Mouse (Mus musculus) embryonic facial prominence, embryonic 13.5 days (tissue): ENCODE data around the gene Olfml3. TPM values are rescaled to one million over a fixed set of nuclear protein-coding genes. Genes with fewer than 3 reads are reported as not detected.

Source experiments
- ATAC-seq: fragments of 200-750 bp; cut with Nextera tagmentation; 2 replicates; pipeline ENCODE4 v1.8.0; 2017; ENCODE audit warnings: low read depth; ENCODE audit not compliant: insufficient number of reproducible peaks, insufficient read depth, low FRiP score, low TSS enrichment
- H3K27ac ChIP-seq: fragments of 300-500 bp; sonication (generic); 2 replicates; pipeline ENCODE4 v1.5.1; 2015; ENCODE audit warnings: moderate library complexity, mild to moderate bottlenecking, inconsistent platforms
- H3K27me3 ChIP-seq: fragments of 300-500 bp; sonication (generic); 2 replicates; pipeline ENCODE4 v1.6.1; 2015; ENCODE audit warnings: mild to moderate bottlenecking, inconsistent platforms
- H3K36me3 ChIP-seq: fragments of 300-500 bp; sonication (generic); 2 replicates; pipeline ENCODE4 v1.6.1; 2015; ENCODE audit warnings: mild to moderate bottlenecking, inconsistent platforms
- H3K4me1 ChIP-seq: fragments of 300-500 bp; sonication (generic); 2 replicates; pipeline ENCODE4 v1.6.1; 2015; ENCODE audit warnings: inconsistent platforms
- H3K4me2 ChIP-seq: fragments of 300-500 bp; sonication (generic); 2 replicates; pipeline ENCODE4 v1.6.1; 2015; ENCODE audit warnings: moderate library complexity, mild to moderate bottlenecking, inconsistent platforms
- H3K4me3 ChIP-seq: fragments of 300-500 bp; sonication (generic); 2 replicates; pipeline ENCODE4 v1.5.1; 2015; ENCODE audit warnings: mild to moderate bottlenecking, inconsistent platforms
- H3K9ac ChIP-seq: fragments of 300-500 bp; sonication (generic); 2 replicates; pipeline ENCODE4 v1.6.1; 2015; ENCODE audit warnings: mild to moderate bottlenecking, inconsistent platforms
- H3K9me3 ChIP-seq: fragments of 300-500 bp; sonication (generic); 2 replicates; pipeline ENCODE4 v1.6.1; 2016; ENCODE audit warnings: inconsistent platforms
- WGBS: fragments of 180-500 bp; shearing (Covaris S2); methylation state at CpG from one replicate; pipeline ENCODE4 v1.1.7; 2015; ENCODE audit warnings: mixed read lengths; 5-methylcytosine and 5-hydroxymethylcytosine counted together
- polyA plus RNA-seq: library from polyadenylated mRNA; unstranded; fragments of >200 nt; fragmentation: Nextera tagmentation; extraction: Ambion mirVana; gene quantifications from 2 replicates; pipeline ENCODE4 v1.2.1, GENCODE M21; 2015

The Olfml3 gene
- polyA plus RNA-seq, 1 experiment from 2014 or later, result 49.5 TPM

GRCm38 (mm10) chr3:103718728-103719127 lies 19.1 kb downstream of the Olfml3 start:
- H3K4me3 ChIP-seq, result no peak overlapping the region
- no peaks in the 10 kb centered on the region for H3K27me3 ChIP-seq
- 92% methylated on average over 4 of the region's 4 CpGs for whole genome bisulfite sequencing
- no peak overlapping the region for H3K9ac ChIP-seq
- H3K9me3 ChIP-seq, result no peaks in the 10 kb centered on the region
- H3K4me1 ChIP-seq, result peaks cover 35% of the 10 kb centered on the region
- no peak for ATAC-seq
- H3K36me3 ChIP-seq, result no peaks in the 10 kb centered on the region
- no peak overlapping the region for H3K27ac ChIP-seq
- no peak overlapping the region for H3K4me2 ChIP-seq

- ATAC-seq, result peak; percentile 64
- no peaks in the 10 kb centered on the region for H3K9me3 ChIP-seq
- 29% methylated on average over 14 of the region's 15 CpGs for WGBS
These were observed 20.7 kb downstream of the Olfml3 start for GRCm38 (mm10) chr3:103716774-103717760.

GRCm38 (mm10) chr3:103715762-103716693 lies 21.8 kb downstream of the Olfml3 start:
- 36% methylated on average over 11 of the region's 11 CpGs for WGBS
- H3K27ac ChIP-seq, result peak overlapping the region; percentile 83

More at GRCm38 (mm10) chr3:103716774-103717760, 20.7 kb downstream of the Olfml3 start:
- no peaks in the 10 kb centered on the region for H3K27me3 ChIP-seq
- no peak overlapping the region for H3K9ac ChIP-seq
- no peak overlapping the region for H3K4me3 ChIP-seq
- H3K4me2 ChIP-seq, result peak overlapping the region; percentile 14; the same call in 1 of the 2 replicates
- peak overlapping the region; percentile 83 for H3K27ac ChIP-seq
- no peaks in the 10 kb centered on the region for H3K36me3 ChIP-seq
- peaks cover 35% of the 10 kb centered on the region for H3K4me1 ChIP-seq

GRCm38 (mm10) chr3:103714942-103715341 lies 22.9 kb downstream of the Olfml3 start:
- no peak overlapping the region for H3K4me3 ChIP-seq
- WGBS, result 83% methylated on average over 8 of the region's 8 CpGs
- no peaks in the 10 kb centered on the region for H3K27me3 ChIP-seq
- no peak overlapping the region for H3K4me2 ChIP-seq
- H3K4me1 ChIP-seq, result peaks cover 37% of the 10 kb centered on the region
- no peak overlapping the region for H3K9ac ChIP-seq
- no peaks in the 10 kb centered on the region for H3K36me3 ChIP-seq
- no peak overlapping the region for H3K27ac ChIP-seq
- H3K9me3 ChIP-seq, result no peaks in the 10 kb centered on the region
- ATAC-seq, result no peak

More at GRCm38 (mm10) chr3:103715762-103716693, 21.8 kb downstream of the Olfml3 start:
- Histone ChIP-seq H3K4me2 (peak overlapping the region; percentile 20; the same call in 1 of the 2 replicates), H3K36me3 (no peaks in the 10 kb centered on the region), H3K9ac (no peak overlapping the region), H3K4me3 (no peak overlapping the region), H3K9me3 (no peaks in the 10 kb centered on the region), H3K27me3 (no peaks in the 10 kb centered on the region), H3K4me1 (peaks cover 35% of the 10 kb centered on the region)
- no peak for ATAC-seq

GRCm38 (mm10) chr3:103714236-103714875 lies 23.4 kb downstream of the Olfml3 start:
- H3K27me3 ChIP-seq, result no peaks in the 10 kb centered on the region
- peaks cover 35% of the 10 kb centered on the region for H3K4me1 ChIP-seq
- no peaks in the 10 kb centered on the region for H3K9me3 ChIP-seq
- ATAC-seq, result no peak
- no peak overlapping the region for H3K4me3 ChIP-seq
- 69% methylated on average over 7 of the region's 7 CpGs for WGBS
- H3K36me3 ChIP-seq, result no peaks in the 10 kb centered on the region
- no peak overlapping the region for H3K27ac ChIP-seq
- no peak overlapping the region for H3K9ac ChIP-seq
- H3K4me2 ChIP-seq, result no peak overlapping the region

- Histone ChIP-seq H3K9me3 (no peaks in the 10 kb centered on the region), H3K27me3 (no peaks in the 10 kb centered on the region), H3K9ac (no peak overlapping the region), H3K27ac (no peak overlapping the region), H3K4me1 (peaks cover 24% of the 10 kb centered on the region), H3K36me3 (no peaks in the 10 kb centered on the region), H3K4me2 (no peak overlapping the region), H3K4me3 (no peak overlapping the region)
- no peak for ATAC-seq
- WGBS, result 95% methylated on average over 4 of the region's 4 CpGs
These were observed 25.6 kb downstream of the Olfml3 start for GRCm38 (mm10) chr3:103712196-103712595.

GRCm38 (mm10) chr3:103709470-103710040 lies 28.2 kb downstream of the Olfml3 start:
- no peak for ATAC-seq
- peaks cover 6% of the 10 kb centered on the region for H3K4me1 ChIP-seq
- no peaks in the 10 kb centered on the region for H3K9me3 ChIP-seq
- no peaks in the 10 kb centered on the region for H3K36me3 ChIP-seq
- no peak overlapping the region for H3K4me2 ChIP-seq
- H3K4me3 ChIP-seq, result no peak overlapping the region
- H3K9ac ChIP-seq, result no peak overlapping the region
- no peaks in the 10 kb centered on the region for H3K27me3 ChIP-seq
- no peak overlapping the region for H3K27ac ChIP-seq
- WGBS, result 94% methylated on average over 5 of the region's 5 CpGs

GRCm38 (mm10) chr3:103705426-103705825 lies 32.4 kb downstream of the Olfml3 start:
- Histone ChIP-seq H3K9me3 (no peaks in the 10 kb centered on the region), H3K27me3 (no peaks in the 10 kb centered on the region), H3K36me3 (no peaks in the 10 kb centered on the region), H3K4me1 (no peaks in the 10 kb centered on the region; the same call in 1 of the 2 replicates), H3K4me2 (no peak overlapping the region), H3K9ac (no peak overlapping the region), H3K4me3 (no peak overlapping the region), H3K27ac (no peak overlapping the region)
- 89% methylated on average over 12 of the region's 12 CpGs for WGBS
- no peak for ATAC-seq

- Histone ChIP-seq H3K4me2 (no peak overlapping the region), H3K9me3 (no peaks in the 10 kb centered on the region), H3K9ac (no peak overlapping the region), H3K27me3 (no peaks in the 10 kb centered on the region), H3K4me1 (no peaks in the 10 kb centered on the region; the same call in 1 of the 2 replicates), H3K27ac (no peak overlapping the region), H3K36me3 (no peaks in the 10 kb centered on the region), H3K4me3 (no peak overlapping the region)
- no peak for ATAC-seq
- WGBS, result 55% methylated on average over 6 of the region's 6 CpGs
These were observed 33.1 kb downstream of the Olfml3 start for GRCm38 (mm10) chr3:103704661-103705060.

- Histone ChIP-seq H3K9me3 (no peaks in the 10 kb centered on the region), H3K4me2 (no peak overlapping the region), H3K4me3 (no peak overlapping the region), H3K9ac (no peak overlapping the region), H3K27ac (no peak overlapping the region), H3K27me3 (no peaks in the 10 kb centered on the region), H3K4me1 (no peaks in the 10 kb centered on the region), H3K36me3 (no peaks in the 10 kb centered on the region)
- no peak for ATAC-seq
- 55% methylated on average over 1 of the region's 1 CpGs for WGBS
These were observed 41.3 kb downstream of the Olfml3 start for GRCm38 (mm10) chr3:103696388-103696925.
